Mouse (Mus musculus) stomach, embryonic 16.5 days (tissue): ENCODE measurements around the gene Plpp3. TPM values are rescaled to one million over a fixed set of nuclear protein-coding genes. Genes with fewer than 3 reads are reported as not detected.

Experiments
- ATAC-seq: fragments of 200-750 bp; cut with Nextera tagmentation; 2 replicates; pipeline ENCODE4 v1.8.0; 2017; ENCODE audit warnings: moderate number of reproducible peaks, moderate TSS enrichment; ENCODE audit not compliant: insufficient read depth, low FRiP score
- H3K27ac ChIP-seq: fragments of 300-500 bp; sonication (generic); 2 replicates; pipeline ENCODE4 v1.5.1; 2014; ENCODE audit warnings: low read length
- H3K27me3 ChIP-seq: fragments of 300-500 bp; sonication (generic); 2 replicates; pipeline ENCODE4 v1.6.1; 2014; ENCODE audit warnings: low read length, control low read depth, mixed read lengths; ENCODE audit not compliant: control insufficient read depth, insufficient read depth
- H3K36me3 ChIP-seq: fragments of 300-500 bp; sonication (generic); 2 replicates; pipeline ENCODE4 v1.6.1; 2014; ENCODE audit warnings: low read length; ENCODE audit not compliant: control insufficient read depth, insufficient read depth
- H3K4me1 ChIP-seq: fragments of 300-500 bp; sonication (generic); 2 replicates; pipeline ENCODE4 v1.6.1; 2014; ENCODE audit warnings: low read length, control low read depth, mixed read lengths; ENCODE audit not compliant: control insufficient read depth, insufficient read depth
- H3K4me2 ChIP-seq: fragments of 300-500 bp; sonication (generic); 2 replicates; pipeline ENCODE4 v1.6.1; 2014; ENCODE audit warnings: low read depth, low read length, mixed read lengths
- H3K4me3 ChIP-seq: fragments of 300-500 bp; sonication (generic); replicated peaks from 2 replicates; pipeline ENCODE4 v1.5.1; 2014; ENCODE audit warnings: mild to moderate bottlenecking, low read length
- H3K9ac ChIP-seq: fragments of 300-500 bp; sonication (generic); 2 replicates; pipeline ENCODE4 v1.6.1; 2014; ENCODE audit warnings: low read length
- H3K9me3 ChIP-seq: fragments of 300-500 bp; sonication (generic); replicated peaks from 2 replicates; pipeline ENCODE4 v1.6.1; 2016; ENCODE audit warnings: low read length, control low read depth; ENCODE audit not compliant: control insufficient read depth
- WGBS: fragments of 180-500 bp; shearing (Covaris S2); extraction: QIAGEN DNeasy Blood & Tissue Kit; methylation state at CpG from one replicate; pipeline ENCODE4 v1.1.7; 2014; 5-methylcytosine and 5-hydroxymethylcytosine counted together
- polyA plus RNA-seq: library from polyadenylated mRNA; unstranded; fragments of >200 nt; fragmentation: Nextera tagmentation; extraction: Ambion mirVana; gene quantifications from 2 replicates; pipeline ENCODE4 v1.2.1, GENCODE M21; 2015

Plpp3 gene
- polyA plus RNA-seq, 1 experiment from 2014 or later: 65.3 TPM

GRCm38 (mm10) chr4:105276062-105276795, 119.1 kb downstream of the Plpp3 start:
- H3K9ac ChIP-seq: no peak overlapping the region
- ATAC-seq: no peak
- H3K4me1 ChIP-seq: no peaks in the 10 kb centered on the region
- H3K4me3 ChIP-seq: no peak overlapping the region
- H3K27me3 ChIP-seq: no peaks in the 10 kb centered on the region
- no peaks in the 10 kb centered on the region for H3K36me3 ChIP-seq
- H3K4me2 ChIP-seq: no peak overlapping the region
- H3K9me3 ChIP-seq: no peaks in the 10 kb centered on the region
- no peak overlapping the region for H3K27ac ChIP-seq
- WGBS: 46% methylated on average over 14 of the region's 14 CpGs

- no peak overlapping the region for H3K9ac ChIP-seq
- no peak overlapping the region for H3K27ac ChIP-seq
- no peak for ATAC-seq
- 78% methylated on average over 9 of the region's 9 CpGs for WGBS
- 0 out of 2 replicates have a peak, but pooled peaks cover 13% of the 10 kb centered on the region for H3K4me1 ChIP-seq
- H3K36me3 ChIP-seq: no peaks in the 10 kb centered on the region
- H3K4me3 ChIP-seq: no peak overlapping the region
- H3K4me2 ChIP-seq: no peak overlapping the region
- no peaks in the 10 kb centered on the region for H3K27me3 ChIP-seq
- no peaks in the 10 kb centered on the region for H3K9me3 ChIP-seq
Observed at GRCm38 (mm10) chr4:105278161-105278560, 121.0 kb downstream of the Plpp3 start.

GRCm38 (mm10) chr4:105278571-105279410, 121.6 kb downstream of the Plpp3 start:
- H3K4me1 ChIP-seq: 0 out of 2 replicates have a peak, but pooled peaks cover 13% of the 10 kb centered on the region
- H3K27ac ChIP-seq: no peak overlapping the region
- H3K9me3 ChIP-seq: no peaks in the 10 kb centered on the region
- no peak overlapping the region for H3K4me2 ChIP-seq
- no peaks in the 10 kb centered on the region for H3K27me3 ChIP-seq
- 80% methylated on average over 15 of the region's 15 CpGs for WGBS
- H3K9ac ChIP-seq: no peak overlapping the region
- H3K4me3 ChIP-seq: no peak overlapping the region
- no peak for ATAC-seq
- H3K36me3 ChIP-seq: no peaks in the 10 kb centered on the region

- H3K4me1 ChIP-seq: 0 out of 2 replicates have a peak, but pooled peaks cover 13% of the 10 kb centered on the region
- no peak overlapping the region for H3K9ac ChIP-seq
- no peak for ATAC-seq
- H3K36me3 ChIP-seq: no peaks in the 10 kb centered on the region
- H3K27ac ChIP-seq: no peak overlapping the region
- H3K4me2 ChIP-seq: no peak overlapping the region
- no peaks in the 10 kb centered on the region for H3K9me3 ChIP-seq
- 81% methylated on average over 4 of the region's 4 CpGs for WGBS
- no peaks in the 10 kb centered on the region for H3K27me3 ChIP-seq
- H3K4me3 ChIP-seq: no peak overlapping the region
Observed at GRCm38 (mm10) chr4:105279806-105280205, 122.7 kb downstream of the Plpp3 start.

- 46% methylated on average over 7 of the region's 7 CpGs for WGBS
- Histone ChIP-seq H3K4me2 (no peak overlapping the region), H3K27me3 (no peaks in the 10 kb centered on the region), H3K9ac (no peak overlapping the region), H3K4me1 (peaks cover 13% of the 10 kb centered on the region; the same call in 1 of the 2 replicates), H3K36me3 (no peaks in the 10 kb centered on the region), H3K9me3 (no peaks in the 10 kb centered on the region), H3K4me3 (no peak overlapping the region), H3K27ac (no peak overlapping the region)
- ATAC-seq: no peak
Observed at GRCm38 (mm10) chr4:105281751-105282231, 124.6 kb downstream of the Plpp3 start.

Other genes starting within 250 kb of the Plpp3 start
- gene Fyb2, start 243.9 kb upstream of the Plpp3 start, polyA plus RNA-seq: 0.09 TPM in 1 of 2 replicates, not detected in the other
- gene Prkaa2, start 47.5 kb upstream of the Plpp3 start, polyA plus RNA-seq: 2.5 and 3.0 TPM in 2 replicates